ENCODE assay signal across 8 mouse cellular contexts in genomic region chr17:78881878-78882304, GRCm38 (mm10). TPM values are rescaled to one million over a fixed set of nuclear protein-coding genes. Genes with fewer than 3 reads are reported as not detected.
DNase-seq lines count a peak whose midpoint lies in the region; ATAC-seq and TF ChIP-seq lines count a peak whose summit lies in the region.

No protein-coding gene starts in this region.

- TF ChIP-seq CTCF in layer of hippocampus, adult 2 months (conservative IDR thresholded peaks at IDR 0.05), result no peak
- no peak for TF ChIP-seq CTCF in cortical plate, adult 2 months (IDR thresholded peaks at IDR 0.05; ENCODE audit: extremely low read depth, insufficient read depth, low read length)
- no peak for TF ChIP-seq CTCF in liver, embryonic 14.5 days (IDR thresholded peaks at IDR 0.05; ENCODE audit: low read depth)

- peak overlapping the region; percentile 20; the same call in 1 of the 2 replicates for H3K9ac ChIP-seq in hindbrain, embryonic 15.5 days
- peak overlapping the region; percentile 94 for H3K9ac ChIP-seq in liver, embryonic 14.5 days (replicated peaks)
- peak overlapping the region; percentile 58 for H3K9ac ChIP-seq in neural tube, embryonic 12.5 days

- H3K36me3 ChIP-seq in hindbrain, embryonic 15.5 days, result no peaks in the 10 kb centered on the region
- H3K36me3 ChIP-seq in liver, embryonic 14.5 days (replicated peaks; ENCODE audit: control insufficient read depth, insufficient read depth, low read depth), result peaks cover 12% of the 10 kb centered on the region
- no peaks in the 10 kb centered on the region for H3K36me3 ChIP-seq in neural tube, embryonic 12.5 days

- no peaks in the 10 kb centered on the region for H3K9me3 ChIP-seq in hindbrain, embryonic 15.5 days
- no peaks in the 10 kb centered on the region for H3K9me3 ChIP-seq in liver, embryonic 14.5 days (ENCODE audit: control insufficient read depth, low read length)
- H3K9me3 ChIP-seq in neural tube, embryonic 12.5 days, result peaks cover 4% of the 10 kb centered on the region; the same call in 1 of the 2 replicates

- peak overlapping the region; percentile 64 for H3K27ac ChIP-seq in layer of hippocampus, adult 2 months
- H3K27ac ChIP-seq in cortical plate, adult 2 months (ENCODE audit: insufficient read depth, low read length), result no peak overlapping the region
- H3K27ac ChIP-seq in hindbrain, embryonic 15.5 days (replicated peaks), result peak overlapping the region; percentile 36; the same call in 1 of the 2 replicates
- peak overlapping the region; percentile 75 for H3K27ac ChIP-seq in liver, embryonic 14.5 days
- H3K27ac ChIP-seq in neural tube, embryonic 12.5 days, result no peak overlapping the region

- H3K4me3 ChIP-seq in layer of hippocampus, adult 2 months, result peak overlapping the region; percentile 71
- peak overlapping the region; percentile 40 for H3K4me3 ChIP-seq in cortical plate, adult 2 months (ENCODE audit: insufficient read depth, low read length)
- H3K4me3 ChIP-seq in hindbrain, embryonic 15.5 days, result peak overlapping the region; percentile 36
- H3K4me3 ChIP-seq in liver, embryonic 14.5 days (ENCODE audit: insufficient read depth in 1 of 2, low read depth in 2 of 2, low read length in 2 of 2), result peak overlapping the region; percentile 93 to 97
- peak overlapping the region; percentile 45 for H3K4me3 ChIP-seq in neural tube, embryonic 12.5 days

- peak; percentile 86 for ATAC-seq in hindbrain, embryonic 15.5 days (ENCODE audit: low FRiP score, low read depth)
- peak; percentile 58 for ATAC-seq in liver, embryonic 14.5 days (ENCODE audit: insufficient read depth)
- peak; percentile 71 for ATAC-seq in neural tube, embryonic 12.5 days (ENCODE audit: low FRiP score, low read depth)

- TF ChIP-seq EP300 in liver, embryonic 14.5 days (IDR thresholded peaks at IDR 0.05; ENCODE audit: low read depth), result no peak

- DNase-seq in layer of hippocampus, adult 2 months (ENCODE audit: low spot score in 2 of 2), result no peak
- DNase-seq in layer of hippocampus, adult 9-10 months (ENCODE audit: low spot score), result no peak
- DNase-seq in liver, embryonic 14.5 days (ENCODE audit: low read depth in 3 of 3, low spot score in 3 of 3), result no peak
- DNase-seq in layer of hippocampus, postnatal 10 days (ENCODE audit: low spot score in 2 of 2), result no peak
- DNase-seq in ovary, postnatal 10 days (ENCODE audit: low spot score), result no peak

- H3K4me2 ChIP-seq in hindbrain, embryonic 15.5 days, result peak overlapping the region; percentile 65
- H3K4me2 ChIP-seq in liver, embryonic 14.5 days (ENCODE audit: low read depth), result peak overlapping the region; percentile 77
- H3K4me2 ChIP-seq in neural tube, embryonic 12.5 days (replicated peaks), result peak overlapping the region; percentile 82

- H3K27me3 ChIP-seq in hindbrain, embryonic 15.5 days, result no peaks in the 10 kb centered on the region
- no peaks in the 10 kb centered on the region for H3K27me3 ChIP-seq in liver, embryonic 14.5 days (ENCODE audit: control insufficient read depth, insufficient read depth, low read length)
- H3K27me3 ChIP-seq in neural tube, embryonic 12.5 days (replicated peaks), result no peaks in the 10 kb centered on the region

- TF ChIP-seq POLR2A in cortical plate, adult 2 months (IDR thresholded peaks at IDR 0.05; ENCODE audit: extremely low read depth, insufficient read depth, low read length), result no peak

- 17% methylated on average over 3 of the region's 7 CpGs for WGBS in hindbrain, embryonic 15.5 days
- WGBS in liver, embryonic 14.5 days (ENCODE audit: insufficient replicate concordance), result 2% methylated on average over 7 of the region's 7 CpGs
- 9% methylated on average over 7 of the region's 7 CpGs for WGBS in neural tube, embryonic 12.5 days

- H3K4me1 ChIP-seq in cortical plate, adult 2 months (ENCODE audit: control insufficient read depth, insufficient read depth, low read length), result no peaks in the 10 kb centered on the region
- peaks cover 16% of the 10 kb centered on the region; the same call in 1 of the 2 replicates for H3K4me1 ChIP-seq in hindbrain, embryonic 15.5 days (replicated peaks)
- peaks cover 3 to 11% of the 10 kb centered on the region in 2 experiments; a peak in 3 of 4 replicates for H3K4me1 ChIP-seq in liver, embryonic 14.5 days (replicated peaks; ENCODE audit: control insufficient read depth in 2 of 2, insufficient read depth in 2 of 2, low read length in 1 of 2)
- H3K4me1 ChIP-seq in neural tube, embryonic 12.5 days, result peaks cover 18% of the 10 kb centered on the region

RNA-seq across cellular contexts. Expression of gene Eif2ak2, which starts 0.5 kb away (rescaled TPM):
- 1 to 10 TPM; 5.4 to 6.2 TPM for total RNA-seq in layer of hippocampus, adult 2 months (2021)
- polyA plus RNA-seq in cortical plate, adult 2 months (2012; rRNA removed), result 2.4 and 2.9 TPM in 2 replicates
- polyA plus RNA-seq in hindbrain, embryonic 15.5 days (2015; fragmentation: Nextera tagmentation; extraction: Ambion mirVana), result 4.2 and 6.1 TPM in 2 replicates
- polyA plus RNA-seq in liver, embryonic 14.5 days (2012; rRNA removed), result 1.6 and 3.4 TPM in 2 replicates
- polyA plus RNA-seq in liver, embryonic 14.5 days (2014; fragmentation: Nextera tagmentation; extraction: Ambion mirVana), result 4.3 and 6.0 TPM in 2 replicates
- 4.3 and 5.5 TPM in 2 replicates for polyA plus RNA-seq in neural tube, embryonic 12.5 days (2016; fragmentation: Nextera tagmentation; extraction: Ambion mirVana)
- 10 to 100 TPM in 1 of 2 experiments, 1 to 10 TPM in 1; 6.2 to 11.1 TPM for total RNA-seq in layer of hippocampus, postnatal 10 days (2021)

RNA-seq across cellular contexts. Expression of gene Sult6b1, which starts 24.9 kb away (rescaled TPM):
- not detected for total RNA-seq in layer of hippocampus, adult 2 months (2021)
- polyA plus RNA-seq in cortical plate, adult 2 months (2012; rRNA removed), result 0.19 TPM in 1 of 2 replicates, not detected in the other
- 0.27 TPM in 1 of 2 replicates, not detected in the other for polyA plus RNA-seq in hindbrain, embryonic 15.5 days (2015; fragmentation: Nextera tagmentation; extraction: Ambion mirVana)
- not detected in 2 replicates for polyA plus RNA-seq in liver, embryonic 14.5 days (2012; rRNA removed)
- polyA plus RNA-seq in liver, embryonic 14.5 days (2014; fragmentation: Nextera tagmentation; extraction: Ambion mirVana), result 0.08 TPM in 1 of 2 replicates, not detected in the other
- polyA plus RNA-seq in neural tube, embryonic 12.5 days (2016; fragmentation: Nextera tagmentation; extraction: Ambion mirVana), result not detected in 2 replicates
- total RNA-seq in layer of hippocampus, postnatal 10 days (2021), result not detected

RNA-seq across cellular contexts. Expression of gene Cebpzos, which starts 34.4 kb away (rescaled TPM):
- 10 to 100 TPM; 27.2 to 33.5 TPM for total RNA-seq in layer of hippocampus, adult 2 months (2021)
- 41.0 and 41.7 TPM in 2 replicates for polyA plus RNA-seq in cortical plate, adult 2 months (2012; rRNA removed)
- polyA plus RNA-seq in hindbrain, embryonic 15.5 days (2015; fragmentation: Nextera tagmentation; extraction: Ambion mirVana), result 103 and 113 TPM in 2 replicates
- polyA plus RNA-seq in liver, embryonic 14.5 days (2012; rRNA removed), result 10.7 and 14.2 TPM in 2 replicates
- polyA plus RNA-seq in liver, embryonic 14.5 days (2014; fragmentation: Nextera tagmentation; extraction: Ambion mirVana), result 54.7 and 55.2 TPM in 2 replicates
- 101 and 107 TPM in 2 replicates for polyA plus RNA-seq in neural tube, embryonic 12.5 days (2016; fragmentation: Nextera tagmentation; extraction: Ambion mirVana)
- total RNA-seq in layer of hippocampus, postnatal 10 days (2021), result 10 to 100 TPM; 27.7 to 33.4 TPM

RNA-seq across cellular contexts. Expression of gene Gpatch11, which starts 46.5 kb away (rescaled TPM):
- 10 to 100 TPM; 32.4 to 37.9 TPM for total RNA-seq in layer of hippocampus, adult 2 months (2021)
- polyA plus RNA-seq in cortical plate, adult 2 months (2012; rRNA removed), result 26.6 and 27.1 TPM in 2 replicates
- polyA plus RNA-seq in hindbrain, embryonic 15.5 days (2015; fragmentation: Nextera tagmentation; extraction: Ambion mirVana), result 50.8 and 57.9 TPM in 2 replicates
- 5.1 and 7.1 TPM in 2 replicates for polyA plus RNA-seq in liver, embryonic 14.5 days (2012; rRNA removed)
- polyA plus RNA-seq in liver, embryonic 14.5 days (2014; fragmentation: Nextera tagmentation; extraction: Ambion mirVana), result 16.1 and 17.6 TPM in 2 replicates
- polyA plus RNA-seq in neural tube, embryonic 12.5 days (2016; fragmentation: Nextera tagmentation; extraction: Ambion mirVana), result 51.7 and 53.7 TPM in 2 replicates
- total RNA-seq in layer of hippocampus, postnatal 10 days (2021), result 10 to 100 TPM; 26.1 to 41.8 TPM

RNA-seq across cellular contexts. Expression of gene Heatr5b, which starts 46.7 kb away (rescaled TPM):
- 10 to 100 TPM; 49.6 to 55.1 TPM for total RNA-seq in layer of hippocampus, adult 2 months (2021)
- 28.1 and 30.5 TPM in 2 replicates for polyA plus RNA-seq in cortical plate, adult 2 months (2012; rRNA removed)
- polyA plus RNA-seq in hindbrain, embryonic 15.5 days (2015; fragmentation: Nextera tagmentation; extraction: Ambion mirVana), result 19.7 and 20.5 TPM in 2 replicates
- 5.3 and 5.6 TPM in 2 replicates for polyA plus RNA-seq in liver, embryonic 14.5 days (2012; rRNA removed)
- 3.5 and 3.8 TPM in 2 replicates for polyA plus RNA-seq in liver, embryonic 14.5 days (2014; fragmentation: Nextera tagmentation; extraction: Ambion mirVana)
- polyA plus RNA-seq in neural tube, embryonic 12.5 days (2016; fragmentation: Nextera tagmentation; extraction: Ambion mirVana), result 23.6 and 24.7 TPM in 2 replicates
- total RNA-seq in layer of hippocampus, postnatal 10 days (2021), result 10 to 100 TPM; 49.7 to 54.6 TPM

Comparison
In these comparisons a context has a peak if more than half of its experiments do, and no peak if none do; other contexts are left out.
1. H3K27ac ChIP-seq: peak in layer of hippocampus, adult 2 months (single experiment), hindbrain, embryonic 15.5 days (single experiment) and liver, embryonic 14.5 days (single experiment); none in cortical plate, adult 2 months (single experiment) and neural tube, embryonic 12.5 days (single experiment).
2. H3K4me3 ChIP-seq: peak in every context shown above with its lines; median percentile 95 in liver, embryonic 14.5 days; 71 in layer of hippocampus, adult 2 months; 45 in neural tube, embryonic 12.5 days; 40 in cortical plate, adult 2 months; 36 in hindbrain, embryonic 15.5 days.
3. H3K9ac ChIP-seq: peak in every context shown above with its lines; median percentile 94 in liver, embryonic 14.5 days; 58 in neural tube, embryonic 12.5 days; 20 in hindbrain, embryonic 15.5 days.
4. Peak in every context shown above with its lines, with median percentiles within 50 percentile points of each other: ATAC-seq and H3K4me2 ChIP-seq.